Mouse (Mus musculus) adrenal gland, postnatal 14 days (tissue): ENCODE data around the gene Acvrl1. TPM values are rescaled to one million over a fixed set of nuclear protein-coding genes. Genes with fewer than 3 reads are reported as not detected.

ENCODE experiments used
- DNase-seq: peaks from one replicate; pipeline ENCODE4 v3.0.0; 2021; ENCODE audit warnings: mixed read lengths
- total RNA-seq: library from RNA; stranded (reverse); gene quantifications from 2 replicates; pipeline ENCODE4 v1.2.3, GENCODE M21; 2021

Gene Acvrl1
- total RNA-seq, 1 experiment from 2014 or later: 16.7 TPM

DNA sequence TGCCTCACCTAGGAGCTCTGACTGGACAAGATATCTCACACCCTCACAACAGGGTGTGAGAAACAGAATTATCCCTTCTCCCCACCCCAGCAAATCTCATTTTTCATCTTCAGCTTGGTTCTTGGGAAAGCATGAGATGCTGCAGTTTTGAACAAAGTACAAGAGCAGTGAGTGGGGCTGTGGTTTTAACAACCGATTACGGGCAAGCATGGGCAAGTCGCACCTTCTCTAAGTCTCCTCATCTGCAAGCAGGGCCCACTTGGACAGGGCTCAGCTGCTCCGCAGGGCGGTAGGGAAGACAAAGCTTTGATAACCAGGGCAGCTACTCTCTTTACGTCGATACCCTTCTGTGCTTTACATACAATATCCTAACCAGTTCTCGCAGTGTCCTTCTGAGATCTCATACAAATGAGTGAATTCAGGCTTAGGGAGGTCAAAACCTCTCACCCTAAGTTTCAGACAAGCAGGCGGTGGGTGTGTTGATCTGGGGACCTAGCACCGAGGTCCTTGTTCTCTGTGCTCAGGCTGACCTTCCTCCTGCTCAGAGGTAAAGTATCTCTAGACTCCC lies 42.2 kb downstream of the Acvrl1 start:
- DNase-seq: no peak

DNA sequence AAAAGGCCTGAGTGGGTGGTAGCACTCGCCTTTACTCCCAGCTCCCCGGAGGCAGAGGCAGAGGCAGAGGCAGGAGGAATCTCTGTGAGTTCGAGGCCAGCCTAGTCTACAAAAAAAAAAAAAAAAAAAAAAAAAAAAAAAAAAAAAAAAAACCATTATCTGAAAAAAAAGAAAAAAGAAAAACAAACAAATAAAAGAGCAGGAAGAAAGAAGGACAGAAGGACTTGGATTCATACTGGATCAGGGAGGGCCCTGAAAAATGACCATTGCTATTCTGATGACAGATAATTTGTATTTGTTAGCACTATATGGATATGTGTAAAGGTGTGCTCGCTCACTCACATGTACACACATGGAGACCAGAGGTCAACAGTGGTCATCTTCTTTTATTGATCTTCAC lies 43.0 kb downstream of the Acvrl1 start:
- no peak for DNase-seq

DNA sequence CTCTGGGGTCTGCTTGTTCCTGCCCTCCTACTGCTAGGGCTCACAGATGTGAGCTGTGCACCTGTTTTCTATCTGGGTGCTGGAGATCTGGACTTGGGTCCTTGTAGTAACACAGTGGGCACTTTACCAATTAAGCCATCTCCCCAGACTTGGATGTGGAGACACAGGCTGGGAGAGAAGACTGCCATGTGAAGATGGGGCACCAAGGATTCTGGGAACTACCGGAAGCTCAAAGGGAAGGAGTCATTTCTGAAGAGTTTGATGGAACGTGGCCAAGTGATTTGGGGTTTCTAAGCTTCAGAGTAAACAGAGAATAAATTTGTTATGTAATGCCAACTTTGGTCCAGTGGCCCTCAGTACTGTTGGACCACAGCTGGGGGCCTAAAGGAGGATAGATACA lies 43.7 kb downstream of the Acvrl1 start:
- DNase-seq: no peak

DNA sequence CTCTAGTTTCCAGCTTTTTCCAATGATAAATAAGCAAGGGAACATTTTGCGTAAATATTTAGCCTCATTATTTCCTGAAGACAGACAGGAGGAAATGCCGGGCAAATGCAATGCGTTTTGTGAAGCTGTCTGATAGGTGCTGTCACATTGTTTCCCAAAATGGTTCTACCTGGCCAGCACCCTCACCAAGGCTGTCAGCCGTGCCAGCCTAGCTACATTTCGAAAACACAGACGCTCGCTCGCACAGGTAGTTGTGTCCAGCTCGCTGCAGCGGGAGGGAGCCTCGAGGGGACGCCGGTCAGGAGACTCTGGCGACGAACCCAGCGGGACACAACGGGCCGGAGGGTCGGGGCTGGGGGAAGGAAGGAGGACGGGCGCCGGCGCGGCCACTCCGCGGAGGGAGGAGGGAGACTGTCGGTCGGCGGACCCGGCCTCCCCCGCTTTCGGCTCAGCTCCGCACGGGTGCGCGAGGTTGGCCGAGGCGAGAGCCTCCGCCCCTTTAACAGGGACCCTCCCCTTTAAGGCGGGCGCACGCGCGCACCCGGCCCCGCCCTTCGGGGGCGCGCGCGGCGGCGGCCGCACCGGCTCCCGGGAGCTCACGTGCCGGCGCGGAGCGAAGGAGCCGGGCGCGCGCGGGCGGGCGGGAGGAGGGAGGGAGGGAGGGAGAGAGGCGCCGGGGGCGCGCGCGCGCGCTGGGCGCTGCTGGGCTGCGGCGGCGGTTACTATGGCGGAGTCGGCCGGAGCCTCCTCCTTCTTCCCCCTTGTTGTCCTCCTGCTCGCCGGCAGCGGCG lies 45.3 kb downstream of the Acvrl1 start, which contains the start of gene Acvr1b:
TSS of gene Acvr1b (plus strand) at position 647 of the 791 bp plus-strand sequence.
- peak; percentile 96 for DNase-seq

DNA sequence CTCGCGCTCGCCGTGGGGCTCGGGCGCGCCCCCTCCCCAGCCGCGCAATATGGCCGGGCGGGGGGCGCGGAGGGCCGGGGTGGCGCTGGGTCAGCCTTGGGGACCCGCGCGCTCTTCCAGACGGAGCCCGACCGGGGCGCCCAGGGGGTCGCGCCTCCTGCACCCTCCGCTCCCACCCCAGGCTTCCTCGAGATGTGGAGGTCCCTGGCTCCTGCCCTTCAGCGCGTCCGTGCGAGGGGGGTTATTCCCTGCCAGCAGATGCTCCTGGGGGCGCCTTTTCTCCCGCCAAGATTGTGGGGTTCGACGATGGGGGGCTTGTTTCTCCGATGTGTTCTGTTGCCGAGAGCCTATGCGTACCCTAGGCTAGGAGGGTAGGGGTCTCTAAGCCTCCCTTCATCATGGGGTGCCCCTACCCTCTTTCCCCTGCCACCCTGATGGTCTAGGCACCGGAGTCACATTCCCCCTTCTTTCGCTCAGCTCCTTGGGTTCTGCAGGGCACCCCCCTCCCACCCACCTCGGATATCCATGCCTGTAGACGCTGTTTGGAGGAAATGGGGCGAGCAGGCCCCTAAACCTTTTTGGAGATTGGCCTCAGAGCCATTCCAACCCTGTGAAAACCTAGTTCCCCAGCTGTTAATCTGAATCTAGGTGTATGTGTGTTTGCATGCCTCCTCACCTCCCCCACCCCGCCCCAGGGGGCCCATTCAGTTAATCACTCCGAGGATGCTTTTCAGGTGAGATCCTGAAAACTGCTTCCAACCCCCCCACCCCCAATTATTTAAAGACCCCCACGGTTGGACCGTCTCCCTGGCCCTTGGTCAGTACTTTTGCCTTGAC lies 46.2 kb downstream of the Acvrl1 start:
- no peak for DNase-seq

DNA sequence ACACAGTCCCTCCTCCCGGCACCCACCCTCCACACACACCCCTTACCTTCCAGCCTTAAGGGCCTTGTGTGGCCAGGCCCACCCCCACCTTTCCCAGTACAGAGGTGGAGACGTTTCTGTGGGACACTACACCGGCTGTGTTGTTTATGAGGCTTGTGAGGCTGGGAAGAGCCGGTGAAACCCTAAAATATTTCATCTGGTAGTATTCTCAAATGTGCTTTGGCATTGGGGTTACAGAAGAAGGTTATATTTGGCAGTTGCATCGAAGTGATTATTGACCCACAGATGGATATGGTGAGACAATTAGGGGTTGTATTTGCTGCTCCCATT lies 46.8 kb downstream of the Acvrl1 start:
- DNase-seq: no peak

DNA sequence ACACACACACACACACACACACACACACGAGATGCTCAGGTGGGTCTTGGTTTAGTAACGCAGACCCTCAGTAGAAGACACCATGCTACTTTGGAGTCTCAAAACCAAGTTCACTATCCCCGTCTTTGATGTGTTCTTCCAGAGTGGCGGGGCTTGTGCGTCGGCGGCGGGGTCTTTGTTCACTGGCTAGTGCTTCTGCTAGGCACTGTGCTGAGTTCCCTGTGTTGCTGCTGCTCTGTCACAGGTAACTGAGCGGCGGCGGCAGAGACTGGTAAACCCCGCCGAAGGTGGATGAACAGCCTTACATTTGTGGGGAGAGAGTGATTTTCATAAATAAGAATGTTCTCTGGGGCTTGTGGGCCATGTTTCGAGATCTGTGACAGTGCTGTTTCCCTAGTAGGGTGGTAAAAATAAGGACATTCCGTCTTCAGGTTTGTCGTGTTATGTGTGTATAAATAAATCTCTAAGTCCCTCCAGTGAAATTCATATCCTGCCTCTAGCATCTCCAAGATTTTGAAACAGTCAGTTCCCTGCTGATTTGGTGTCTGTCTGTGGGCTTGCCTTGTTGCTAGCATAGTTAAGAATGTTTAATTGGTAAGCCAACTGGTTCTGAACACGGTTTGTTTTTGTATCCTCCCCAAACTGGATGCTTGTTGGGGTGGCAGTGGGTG lies 47.4 kb downstream of the Acvrl1 start:
- DNase-seq: no peak

DNA sequence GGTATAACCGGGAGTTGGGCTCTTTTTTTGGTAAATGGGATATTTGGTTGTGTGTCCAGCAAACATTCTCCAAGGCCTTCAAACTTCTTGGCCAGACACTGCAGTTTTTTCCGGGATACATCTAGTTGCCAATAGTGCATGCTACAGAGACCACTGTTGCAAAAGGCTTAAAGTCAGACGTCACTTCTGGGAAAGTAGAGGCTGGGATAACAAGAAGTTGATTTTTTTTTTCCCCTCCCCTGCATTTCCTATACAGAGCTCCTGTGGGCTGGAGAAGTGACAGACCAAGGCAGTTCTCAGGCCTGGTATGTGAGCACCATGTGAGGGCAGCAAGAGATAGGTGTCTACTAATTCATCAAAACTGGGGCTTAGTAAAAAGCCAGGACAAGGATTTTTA lies 48.0 kb downstream of the Acvrl1 start:
- DNase-seq: no peak

DNA sequence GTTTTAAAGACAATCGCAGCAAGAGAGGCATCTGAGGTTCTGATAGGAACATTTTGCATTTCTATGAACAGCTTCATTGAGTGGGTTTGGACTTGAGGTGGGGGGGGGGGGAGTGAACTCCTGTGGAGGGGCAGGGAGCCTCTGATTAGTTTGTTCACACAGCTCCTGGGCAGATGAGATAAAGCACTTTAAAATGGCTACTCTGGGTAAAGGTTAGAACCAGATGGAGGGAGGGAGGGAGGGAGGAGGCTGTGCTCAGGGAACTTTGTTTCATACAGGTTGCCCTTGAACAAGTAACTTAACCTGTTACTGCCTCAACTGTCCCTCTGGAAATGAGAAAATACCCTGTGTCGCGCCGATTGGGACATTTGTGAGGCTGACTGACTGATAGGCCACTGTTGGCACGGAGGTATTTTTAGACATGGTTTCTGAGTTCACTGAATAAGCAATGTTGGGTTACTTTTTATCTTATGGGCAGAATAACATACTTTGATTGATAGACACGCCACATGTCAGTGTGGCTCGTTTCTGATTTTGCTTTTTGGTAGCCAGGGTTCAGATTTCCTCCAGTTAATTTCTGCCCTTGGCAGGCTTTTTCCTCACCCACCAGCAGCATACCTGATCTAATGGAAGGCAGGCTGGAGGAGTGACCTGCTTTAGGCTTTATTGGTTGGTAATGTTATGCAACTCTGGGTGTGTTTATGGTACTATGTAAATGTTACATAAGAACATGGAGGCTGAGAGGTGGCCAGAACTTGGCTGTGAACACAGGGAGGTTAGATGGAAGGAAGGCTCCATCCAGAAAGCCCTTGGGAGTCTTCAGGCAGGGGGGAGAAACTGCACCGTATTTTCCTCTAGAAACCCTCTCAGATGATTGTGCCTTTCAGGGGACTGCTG lies 48.7 kb downstream of the Acvrl1 start:
- DNase-seq: no peak

DNA sequence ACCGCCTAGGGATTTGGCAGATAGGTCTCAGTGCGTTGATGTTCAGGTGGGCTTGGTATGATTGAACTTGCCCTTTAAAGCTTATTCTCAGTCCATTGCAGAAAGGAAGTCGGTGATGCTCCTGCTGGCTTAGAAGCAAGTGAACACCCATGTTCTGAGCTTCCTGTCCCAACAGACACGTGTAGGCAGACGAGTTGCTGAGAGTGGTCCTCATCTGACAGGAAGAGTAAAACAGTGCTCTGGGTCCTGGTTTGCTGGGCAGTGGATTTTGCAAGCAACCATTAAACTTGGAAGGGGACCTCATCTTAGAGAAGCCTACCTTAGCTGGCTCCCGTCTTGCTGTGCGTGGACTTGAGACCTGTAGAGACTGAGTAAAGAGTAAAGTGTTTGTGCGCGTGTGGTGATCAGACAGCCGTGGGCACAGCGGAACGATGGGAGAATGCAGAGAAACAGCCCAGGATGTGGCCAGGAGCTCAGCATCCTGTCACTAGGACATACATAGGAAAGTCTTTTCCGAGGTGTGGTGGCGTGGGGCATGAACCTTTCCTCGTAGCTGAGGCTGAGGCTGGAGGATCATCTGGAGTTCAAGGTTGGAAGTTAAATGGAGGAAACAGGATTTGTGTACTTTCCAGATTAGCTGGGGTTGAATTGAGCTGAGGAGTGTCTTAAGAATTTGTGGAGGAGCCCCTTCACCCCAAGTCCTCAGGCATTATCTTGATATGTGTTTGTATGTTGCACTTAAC lies 52.2 kb downstream of the Acvrl1 start:
- no peak for DNase-seq

DNA sequence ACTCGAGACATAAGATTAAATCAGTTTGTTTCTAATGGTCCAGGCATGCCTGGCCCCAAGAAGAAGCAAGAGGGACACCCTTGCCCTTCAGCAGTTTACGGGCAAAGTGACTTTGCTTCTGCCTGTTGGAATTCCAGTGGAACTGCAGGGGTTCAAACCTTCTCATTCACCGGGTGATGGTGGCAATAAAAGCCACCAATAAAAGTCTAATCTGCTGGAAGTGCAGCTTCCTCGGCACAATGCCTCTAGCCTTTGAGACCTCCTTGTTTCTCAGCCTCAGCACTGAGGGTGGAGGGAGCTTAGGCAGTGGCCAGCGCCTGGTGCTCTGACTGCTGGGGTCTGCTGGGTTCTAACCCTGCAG lies 52.8 kb downstream of the Acvrl1 start:
- DNase-seq: no peak

DNA sequence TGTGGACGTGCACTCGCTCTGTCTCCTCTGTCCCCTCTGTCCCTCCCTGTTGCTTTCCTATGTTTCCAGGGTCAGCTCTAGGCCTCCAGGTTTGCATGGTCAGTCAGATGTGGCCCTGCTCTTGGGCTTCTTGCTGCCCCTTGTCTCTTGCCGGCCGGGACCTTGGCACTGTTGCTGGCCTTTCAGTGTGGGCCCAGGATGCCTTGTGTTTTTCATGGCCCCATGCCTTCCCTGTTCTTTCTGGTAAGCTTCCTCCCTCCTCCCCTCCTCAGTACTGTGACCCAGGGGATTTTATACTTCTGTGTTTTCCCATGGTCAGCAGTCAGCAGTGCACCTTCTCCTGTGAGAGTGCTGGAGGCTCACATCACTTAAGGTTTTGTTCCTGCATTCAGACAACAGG lies 53.2 kb downstream of the Acvrl1 start:
- DNase-seq: no peak

DNA sequence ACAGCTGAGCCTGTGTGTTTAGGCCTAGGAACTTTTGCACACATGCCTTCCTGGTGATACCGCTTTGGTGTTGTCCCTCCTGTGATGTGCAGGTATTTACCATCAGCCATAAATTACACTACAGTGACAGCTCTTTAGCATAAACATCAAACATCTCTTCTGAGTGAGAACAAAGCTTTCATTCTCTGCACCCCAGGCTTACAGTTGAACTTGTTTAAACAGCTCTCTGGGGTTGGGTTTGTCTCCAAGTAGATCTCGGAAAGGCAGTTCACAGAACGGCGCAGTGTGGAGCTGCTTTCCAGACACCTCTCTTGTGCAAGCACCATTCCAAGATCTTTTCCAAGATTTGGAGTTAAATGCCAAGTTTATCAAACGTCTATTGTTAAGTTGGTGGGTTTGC lies 54.4 kb downstream of the Acvrl1 start:
- no peak for DNase-seq

DNA sequence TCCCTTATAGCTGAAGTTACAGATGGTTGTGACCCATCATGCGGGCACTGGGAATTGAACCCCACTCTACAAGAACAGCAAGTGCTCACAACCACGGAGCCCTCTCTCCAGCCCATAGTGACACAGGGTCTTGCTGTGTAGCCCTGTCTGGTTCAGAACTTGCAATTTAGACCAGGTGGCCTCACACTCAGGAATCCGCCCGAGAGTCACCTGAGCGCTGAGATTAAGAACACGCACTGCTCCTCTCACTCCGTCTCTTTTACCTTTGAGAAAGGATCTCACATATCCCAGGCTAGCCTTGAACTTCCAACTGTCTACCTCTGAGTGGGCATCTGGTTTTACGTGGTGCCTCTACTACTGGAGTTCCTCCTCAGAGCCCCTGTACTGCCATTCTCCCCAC lies 56.0 kb downstream of the Acvrl1 start:
- no peak for DNase-seq

DNA sequence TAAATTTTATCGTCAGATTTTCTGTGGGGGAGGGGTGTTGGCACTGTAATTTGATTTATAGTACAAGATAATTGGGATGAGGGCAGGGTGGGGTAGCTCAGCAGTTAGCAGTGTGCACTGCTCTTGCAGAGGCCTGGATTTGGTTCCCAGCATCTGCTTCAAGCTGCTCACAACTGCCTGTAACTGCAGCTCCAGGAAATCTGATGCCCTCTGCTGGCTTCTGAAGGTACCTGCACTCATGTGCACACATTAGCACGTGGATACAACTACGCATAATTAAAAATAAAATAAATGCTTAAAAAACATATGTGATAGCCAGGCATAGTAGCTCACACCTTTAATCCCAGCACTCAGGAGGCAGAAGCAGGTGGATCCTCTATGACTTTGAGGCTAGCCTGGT lies 57.2 kb downstream of the Acvrl1 start:
- no peak for DNase-seq

DNA sequence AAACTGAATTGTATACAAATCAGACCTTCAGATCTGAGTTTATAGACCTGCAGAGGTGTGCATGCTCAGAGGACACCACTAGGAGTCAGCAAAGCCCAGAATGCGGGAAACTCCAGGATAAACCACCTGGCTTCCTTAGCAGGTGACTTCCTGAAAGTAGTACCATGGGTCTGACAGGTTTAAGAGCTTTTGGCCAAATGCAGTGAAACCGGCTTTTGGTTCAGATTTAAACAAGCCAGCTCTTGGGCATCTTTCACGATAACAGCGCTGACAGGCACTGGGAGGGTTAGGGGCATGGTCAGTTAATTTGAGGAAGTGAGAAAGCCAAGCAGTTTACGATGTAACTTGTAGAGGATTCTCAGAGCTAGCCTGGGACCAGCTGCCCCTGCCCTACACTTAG lies 59.6 kb downstream of the Acvrl1 start:
- DNase-seq: no peak

DNA sequence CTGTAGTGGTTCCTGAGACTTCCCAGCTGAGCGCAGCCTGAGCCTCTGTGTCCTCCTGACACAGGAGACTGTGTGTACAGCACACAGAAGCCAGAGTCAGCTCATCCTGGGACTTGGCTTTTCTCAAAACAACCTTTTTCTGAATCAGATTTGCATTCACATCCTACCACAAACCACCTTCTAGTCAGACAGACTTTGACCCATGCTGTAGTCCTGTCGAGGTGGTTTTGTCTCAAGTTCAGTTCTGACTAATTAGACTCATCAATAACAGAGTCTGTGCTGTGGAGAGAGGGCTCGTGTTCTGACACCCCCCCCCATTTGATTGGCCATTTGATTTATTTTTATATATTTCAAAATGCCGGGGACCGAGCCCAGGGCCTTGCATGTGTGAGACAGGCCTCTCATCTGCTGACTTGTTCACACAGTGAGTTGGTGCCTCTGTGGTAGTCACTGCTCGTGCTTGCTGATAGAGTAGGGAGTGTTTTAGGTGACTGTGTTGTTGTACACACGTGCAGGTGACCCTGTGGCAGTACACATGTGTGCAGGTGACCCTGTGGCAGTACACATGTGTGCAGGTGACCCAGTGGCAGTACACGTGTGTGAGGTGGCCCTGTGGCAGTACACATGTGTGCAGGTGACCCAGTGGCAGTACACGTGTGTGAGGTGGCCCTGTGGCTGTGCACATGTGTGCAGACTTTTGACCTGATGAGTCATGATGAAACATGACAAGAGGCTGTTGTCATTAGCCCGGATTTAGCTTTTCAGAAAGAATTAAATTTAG lies 61.8 kb downstream of the Acvrl1 start:
- DNase-seq: no peak

DNA sequence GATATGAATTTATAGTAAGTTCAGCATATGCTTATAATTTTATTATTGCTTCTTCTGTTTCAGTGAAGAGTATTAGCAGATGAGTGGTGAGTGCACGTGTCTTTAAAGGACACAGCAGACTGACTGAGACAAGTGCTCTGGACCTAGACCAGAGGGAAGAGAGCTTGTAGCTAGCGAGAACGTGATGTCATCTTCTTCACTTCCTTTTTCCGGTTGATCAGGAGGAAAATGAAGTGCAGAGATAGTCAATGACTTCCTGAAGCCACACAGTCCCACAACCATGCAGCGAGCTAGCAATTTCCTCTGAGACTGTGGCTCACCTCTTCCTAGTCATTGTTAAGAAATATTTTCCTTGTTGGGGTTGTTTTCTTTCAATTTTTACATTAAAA lies 62.4 kb downstream of the Acvrl1 start:
- no peak for DNase-seq

DNA sequence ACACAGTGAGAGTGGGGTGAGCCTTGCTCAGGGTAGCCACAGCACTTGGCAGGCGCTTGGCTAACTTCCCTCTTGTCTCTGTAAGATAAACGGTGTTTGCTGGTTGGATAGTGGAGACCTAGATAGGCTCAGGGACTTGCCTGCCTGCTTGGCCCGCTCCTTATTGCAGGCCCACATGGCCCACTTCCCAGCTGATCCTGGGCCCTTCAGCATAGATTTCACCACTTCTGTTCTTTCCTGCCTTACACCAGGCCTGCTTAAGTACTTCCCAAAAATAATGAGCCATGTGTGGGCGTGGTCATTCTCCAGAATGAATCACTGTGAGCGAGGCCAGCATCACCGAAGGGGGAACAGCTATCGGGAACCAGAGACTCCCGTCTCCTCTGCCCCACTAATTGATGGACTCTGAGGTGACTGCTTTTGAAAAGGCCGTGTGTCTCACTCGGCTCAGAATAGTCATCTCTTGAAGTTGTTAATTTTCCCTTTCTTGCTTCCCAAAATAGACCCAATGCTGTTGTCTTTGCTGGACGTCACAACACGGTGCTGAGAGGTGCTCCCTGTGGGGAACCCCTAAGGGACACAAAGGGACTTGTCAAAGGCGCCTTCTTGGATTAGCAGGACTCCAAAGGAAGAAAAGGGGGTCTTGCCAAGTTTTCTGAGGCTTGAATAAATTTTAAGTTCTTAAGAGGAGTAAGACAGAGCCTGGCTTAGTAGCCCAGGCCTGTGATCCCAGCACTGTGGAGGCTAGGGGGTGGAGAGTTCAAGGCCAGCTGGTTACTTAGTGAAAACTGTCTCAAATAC lies 63.3 kb downstream of the Acvrl1 start:
- DNase-seq: peak; percentile 83

DNA sequence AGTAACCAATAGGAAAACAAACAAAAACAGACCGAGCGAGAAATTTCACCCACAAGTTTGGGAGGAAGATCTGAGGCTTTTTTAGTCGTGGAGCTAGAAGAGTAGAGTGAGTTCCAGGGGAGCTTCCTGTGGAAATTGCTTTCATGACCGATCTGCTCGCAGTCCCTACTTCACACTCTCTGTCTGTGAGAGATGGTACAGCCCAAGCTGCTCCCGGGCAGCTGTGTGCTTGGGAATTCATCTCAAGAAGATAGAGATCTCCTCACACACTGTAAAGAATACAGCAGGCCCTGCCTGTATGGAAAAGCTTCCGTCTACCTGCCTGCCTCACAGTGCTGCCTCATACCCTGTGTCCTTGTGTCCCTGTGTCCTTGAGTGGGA lies 63.9 kb downstream of the Acvrl1 start:
- no peak for DNase-seq
